Mouse (Mus musculus) retina, adult 2 months (tissue): ENCODE results near the gene Ppp2r3c.
"Not testable (repeated sequence)": the region's sequence is repeated elsewhere in the genome, so short reads cannot be mapped to it uniquely, and the experiment has no call there.

Experiments used
- DNase-seq: peaks from one replicate; pipeline ENCODE4 v3.0.0-alpha.2; 2012; ENCODE audit warnings: low read depth, low spot score

The Ppp2r3c gene

DNA sequence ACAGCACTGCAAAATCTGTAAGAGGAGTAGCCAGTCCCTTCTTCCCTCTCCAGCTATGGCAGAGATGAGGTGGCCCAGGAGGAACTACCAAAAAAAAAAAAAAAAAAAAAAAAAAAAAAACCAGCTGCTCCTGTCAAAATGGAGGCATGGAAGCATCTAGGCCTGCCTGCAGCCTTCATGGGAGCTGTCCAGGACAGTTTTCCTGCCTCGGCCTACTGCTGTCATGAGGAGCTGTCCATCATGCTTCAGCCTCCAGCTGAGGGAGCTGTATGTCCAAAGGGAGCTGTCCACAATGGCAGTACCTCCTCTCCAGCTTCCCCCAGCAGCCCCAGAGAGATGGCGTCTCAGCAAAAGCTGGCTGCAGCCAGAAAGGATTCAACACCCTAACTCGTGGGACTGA, 30.6 kb downstream of the Ppp2r3c start:
- no peak for DNase-seq

DNA sequence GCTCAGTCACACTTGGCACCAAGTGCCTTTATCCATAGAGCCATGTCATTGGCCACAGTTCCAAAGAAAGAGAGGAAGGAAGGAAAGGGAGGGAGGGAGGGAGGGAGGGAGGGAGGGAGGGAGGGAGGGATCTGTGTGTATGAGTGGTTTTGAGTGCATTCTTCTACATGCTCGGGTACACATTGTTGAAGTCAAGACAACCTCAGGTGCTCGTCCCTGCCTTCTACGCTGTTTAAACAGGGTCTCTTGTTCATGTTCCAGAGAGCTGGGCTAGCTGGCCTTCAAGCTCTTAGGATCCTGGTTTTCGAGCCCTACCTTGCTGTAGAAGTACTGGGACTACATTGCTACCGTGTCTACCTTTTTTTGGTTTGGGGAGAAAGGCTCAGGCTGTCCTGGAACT, 39.4 kb downstream of the Ppp2r3c start:
- not testable (repeated sequence) for DNase-seq

DNA sequence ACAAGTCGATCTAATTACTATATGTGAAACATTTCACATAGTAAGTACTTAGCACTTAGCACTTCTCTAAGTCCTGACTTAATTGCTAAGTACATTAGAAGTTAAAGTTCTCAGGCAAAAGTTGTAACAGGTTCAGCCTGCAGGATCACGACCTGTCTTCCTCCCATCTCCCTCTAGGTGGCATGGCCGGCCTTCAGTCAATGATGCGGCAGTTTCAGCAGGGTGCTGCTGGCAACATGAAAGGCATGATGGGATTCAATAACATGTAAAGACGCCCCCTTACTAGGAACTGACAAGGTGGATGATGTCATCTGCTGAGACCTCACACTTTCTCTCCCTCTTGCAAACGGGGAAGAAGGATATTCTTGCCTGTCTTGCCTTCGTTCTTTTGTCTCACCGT, 40.8 kb downstream of the Ppp2r3c start:
- DNase-seq = not testable (repeated sequence)

DNA sequence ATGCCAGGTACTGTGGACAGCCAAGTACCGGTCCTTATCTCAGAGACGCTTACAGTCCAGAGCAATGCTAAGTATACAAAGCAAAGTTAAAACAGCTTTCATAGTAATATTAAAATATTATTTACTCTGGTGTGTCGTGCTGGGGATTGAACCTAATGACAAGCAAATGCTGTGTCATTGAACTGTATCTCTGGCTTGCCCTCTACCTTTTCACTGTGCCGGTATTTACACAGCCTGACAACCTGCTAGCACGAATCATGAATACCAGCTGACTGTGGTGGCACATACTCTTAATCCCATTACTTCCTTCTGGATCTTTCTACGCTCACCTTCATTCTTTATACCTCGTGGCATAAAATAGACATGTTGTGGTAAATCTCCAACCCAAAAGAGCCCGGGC, 60.6 kb downstream of the Ppp2r3c start:
- DNase-seq = not testable (repeated sequence)

DNA sequence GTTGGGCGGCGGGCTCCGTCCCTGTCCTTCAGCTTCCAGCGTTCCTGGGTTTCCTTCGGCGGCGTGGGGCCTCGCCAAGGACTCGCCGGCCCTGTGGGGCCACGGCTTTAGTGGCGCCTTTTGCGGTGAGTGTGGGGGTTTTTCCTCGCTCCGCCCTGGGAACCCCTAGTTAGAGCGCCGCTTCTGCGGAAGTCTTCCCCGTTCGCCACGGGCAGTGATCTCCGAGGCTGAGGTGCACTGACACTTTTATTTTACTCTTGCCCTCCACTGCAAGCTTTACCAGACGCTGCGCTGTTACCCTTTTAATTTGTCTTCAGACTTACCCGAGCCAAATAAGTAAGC, 72.3 kb downstream of the Ppp2r3c start:
- not testable (repeated sequence) for DNase-seq

DNA sequence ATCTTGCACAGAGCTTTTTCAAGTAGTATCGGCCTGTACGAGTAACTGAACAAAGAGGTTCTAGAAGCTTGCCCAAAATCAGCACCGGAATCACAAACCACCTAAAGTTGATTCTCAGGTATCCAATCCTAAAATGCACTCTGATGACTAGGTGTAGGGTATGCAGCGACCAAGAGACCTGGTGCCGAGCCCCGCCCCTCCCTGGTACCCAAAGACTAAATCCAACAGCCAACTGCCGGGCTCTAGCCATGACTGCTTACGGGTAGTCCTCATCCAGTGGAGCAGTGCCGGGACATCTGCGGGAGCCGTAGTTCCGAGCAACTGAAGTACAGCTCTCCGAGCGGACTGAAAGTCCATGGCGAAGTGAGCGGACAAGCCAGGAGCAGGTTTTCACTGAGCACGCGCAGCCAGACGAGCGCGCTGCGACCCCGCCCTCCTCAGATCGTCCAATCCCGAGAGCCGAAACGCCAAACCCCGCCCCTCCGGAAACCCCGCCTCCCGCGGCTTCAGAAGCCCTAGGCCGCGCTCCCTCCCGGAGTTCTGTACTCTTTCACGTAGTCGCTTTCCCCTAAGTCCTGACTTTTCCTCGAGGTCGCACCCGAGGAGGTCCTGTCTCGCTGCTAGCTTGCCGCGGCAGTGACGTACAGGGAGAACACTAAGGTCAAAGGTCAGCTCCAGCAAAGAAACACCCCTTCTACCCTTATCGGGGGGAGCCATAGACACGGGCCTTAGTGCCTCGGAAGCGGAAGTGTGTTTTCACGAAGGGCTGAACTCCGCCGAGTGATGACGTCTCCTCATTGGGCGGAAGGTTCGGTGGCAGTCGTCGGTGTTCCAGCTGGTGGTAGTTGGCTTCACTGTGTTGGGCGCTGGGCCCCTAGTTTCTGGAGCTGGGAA, 72.9 kb downstream of the Ppp2r3c start, which contains the start of gene Srp54c:
TSS of gene Srp54c (plus strand) at position 543 of the 894 bp plus-strand sequence.
- not testable (repeated sequence) for DNase-seq
